Mouse (Mus musculus): ENCODE data around the gene Hoxc10. TPM values are rescaled to one million over a fixed set of nuclear protein-coding genes. Genes with fewer than 3 reads are reported as not detected.

The Hoxc10 gene
- polyA plus RNA-seq, 1 experiment, result 0.51 TPM

DNA sequence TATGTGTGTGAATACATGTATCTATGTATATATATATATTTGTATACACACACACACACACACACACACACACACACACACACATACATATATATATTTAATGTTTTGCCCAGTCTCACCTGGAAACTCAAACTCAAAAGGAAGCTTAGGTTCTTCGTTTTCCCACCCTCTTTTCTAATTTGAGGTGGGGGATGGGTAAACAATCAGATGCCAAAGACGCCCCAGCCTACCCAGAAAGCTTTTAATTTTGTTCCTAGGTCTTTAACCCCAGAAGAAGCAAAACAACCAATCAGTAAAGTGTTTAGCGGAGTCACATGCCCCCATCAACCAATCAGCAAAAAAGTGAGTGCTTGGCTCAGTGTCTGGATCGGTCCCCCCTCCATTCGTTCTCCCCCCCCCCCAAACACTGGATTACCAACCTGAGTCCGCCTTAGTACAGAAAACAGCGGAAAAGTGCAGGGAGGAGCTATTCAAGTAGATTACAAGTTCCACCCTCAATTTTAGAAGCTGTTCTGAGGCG, 54.4 kb downstream of the Hoxc10 start:
- no peak for TF ChIP-seq GATA1 (IDR thresholded peaks at IDR 0.05; ENCODE audit: low read length)

Other genes starting within 250 kb of the Hoxc10 start
- gene Calcoco1, start 244.6 kb upstream of the Hoxc10 start, polyA plus RNA-seq (2012), result 9.6 and 11.3 TPM in 2 replicates
- not detected in 2 replicates for gene Hoxc13, start 45.7 kb upstream of the Hoxc10 start, polyA plus RNA-seq (2012)
- gene Hoxc12, start 30.0 kb upstream of the Hoxc10 start, polyA plus RNA-seq (2012), result not detected in 2 replicates
- not detected in 2 replicates for gene Hoxc11, start 12.4 kb upstream of the Hoxc10 start, polyA plus RNA-seq (2012)
- gene Hoxc5, start 647 bp downstream of the Hoxc10 start, polyA plus RNA-seq (2012), result 13.8 and 14.7 TPM in 2 replicates
- gene Hoxc9, start 9.6 kb downstream of the Hoxc10 start, polyA plus RNA-seq (2012), result 6.3 and 8.3 TPM in 2 replicates
- 3.7 and 3.8 TPM in 2 replicates for gene Hoxc8, start 23.8 kb downstream of the Hoxc10 start, polyA plus RNA-seq (2012)
- 11.7 and 12.7 TPM in 2 replicates for gene Hoxc6, start 31.5 kb downstream of the Hoxc10 start, polyA plus RNA-seq (2012)
- gene Hoxc4, start 52.1 kb downstream of the Hoxc10 start, polyA plus RNA-seq (2012), result 65.2 and 89.1 TPM in 2 replicates
- 5.6 and 6.0 TPM in 2 replicates for gene Smug1, start 200.3 kb downstream of the Hoxc10 start, polyA plus RNA-seq (2012)